Comparison of ENCODE assay signal across 8 mouse cellular contexts in the genomic region with DNA sequence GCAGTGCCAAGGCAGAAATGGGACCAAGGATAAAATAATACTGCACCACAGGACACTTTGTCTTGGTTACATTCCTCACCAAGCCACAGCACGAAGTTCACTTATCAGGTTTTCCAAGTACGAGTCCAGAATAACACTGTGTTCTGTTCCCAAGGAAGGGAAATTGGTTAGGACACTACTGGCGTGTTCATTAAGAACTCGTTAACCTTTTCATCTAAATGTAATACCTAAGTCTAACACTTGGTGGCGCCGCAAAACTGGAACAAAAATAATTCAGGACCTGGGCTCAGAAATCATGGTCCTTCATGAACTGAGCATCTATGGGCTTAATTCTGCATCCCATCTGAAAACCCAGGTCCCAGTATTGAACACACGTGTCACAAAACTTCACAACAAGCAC. TPM values are rescaled to one million over a fixed set of nuclear protein-coding genes. Genes with fewer than 3 reads are reported as not detected.
DNase-seq lines count a peak whose midpoint lies in the region; ATAC-seq and TF ChIP-seq lines count a peak whose summit lies in the region.

No protein-coding gene starts in this region.

- H3K4me3 ChIP-seq in lung, embryonic 14.5 days (ENCODE audit: low read depth, low read length), result no peak overlapping the region

- peak; percentile 76 for TF ChIP-seq CTCF in lung, embryonic 14.5 days (IDR thresholded peaks at IDR 0.05; ENCODE audit: low read depth)

- no peak overlapping the region for H3K4me2 ChIP-seq in lung, embryonic 14.5 days

- H3K36me3 ChIP-seq in lung, embryonic 14.5 days (ENCODE audit: insufficient read depth), result peaks cover 38% of the 10 kb centered on the region

- ATAC-seq in lung, embryonic 14.5 days (ENCODE audit: insufficient read depth), result no peak

- 17% methylated on average over 7 of the region's 7 CpGs for WGBS in lung, embryonic 14.5 days

- no peaks in the 10 kb centered on the region for H3K4me1 ChIP-seq in lung, embryonic 14.5 days (ENCODE audit: insufficient read depth)

- intact Hi-C loops in left cerebral cortex, postnatal 14 days (cut with DNase I), result loop anchor here (10.0 kb wide), 1 partner anchor 247 kb away; no protein-coding TSS in a partner anchor
- intact Hi-C loops in left cerebral cortex, postnatal 4 days (cut with DNase I), result no loop called here

- no peak overlapping the region for H3K9ac ChIP-seq in lung, embryonic 14.5 days

- H3K27me3 ChIP-seq in lung, embryonic 14.5 days (ENCODE audit: insufficient read depth, low read length), result no peaks in the 10 kb centered on the region

- DNase-seq in adrenal gland, postnatal 14 days, result peak; percentile 74
- DNase-seq in adrenal gland, postnatal 25 days, result no peak
- peak; percentile 79 to 85 for DNase-seq in left cerebral cortex, postnatal 14 days (ENCODE audit: low spot score in 2 of 2)
- no peak for DNase-seq in left cerebral cortex, postnatal 4 days
- DNase-seq in NIH3T3 (ENCODE audit: low read depth), result peak; percentile 91
- peak; percentile 76 for DNase-seq in embryo, embryonic 11 days
- peak; percentile 89 for DNase-seq in lung, embryonic 14.5 days
- DNase-seq in thymus, postnatal 25 days, result peak; percentile 53

- no peak overlapping the region for H3K27ac ChIP-seq in lung, embryonic 14.5 days (ENCODE audit: low read depth)

- no peaks in the 10 kb centered on the region for H3K9me3 ChIP-seq in lung, embryonic 14.5 days (ENCODE audit: low read depth, low read length)

RNA-seq across cellular contexts. Expression of a gene that starts 5.0 kb away (rescaled TPM):
- total RNA-seq in adrenal gland, postnatal 14 days (2021), result 27.8 and 29.8 TPM in 2 replicates
- total RNA-seq in adrenal gland, postnatal 25 days (2021), result 28.8 and 33.8 TPM in 2 replicates
- 10 to 100 TPM; 18.1 to 19.4 TPM for total RNA-seq in left cerebral cortex, postnatal 14 days (2021)
- 10 to 100 TPM; 25.8 to 27.1 TPM for total RNA-seq in left cerebral cortex, postnatal 4 days (2021)
- polyA plus RNA-seq in lung, embryonic 14.5 days (2014; fragmentation: Nextera tagmentation; extraction: Ambion mirVana), result 34.7 and 35.3 TPM in 2 replicates

RNA-seq across cellular contexts. Expression of a gene that starts 5.3 kb away (rescaled TPM):
- 57.5 and 68.8 TPM in 2 replicates for total RNA-seq in adrenal gland, postnatal 14 days (2021)
- total RNA-seq in adrenal gland, postnatal 25 days (2021), result 64.1 and 67.8 TPM in 2 replicates
- total RNA-seq in left cerebral cortex, postnatal 14 days (2021), result 10 to 100 TPM; 60.8 to 67.3 TPM
- 10 to 100 TPM; 60.2 to 60.8 TPM for total RNA-seq in left cerebral cortex, postnatal 4 days (2021)
- 108 and 109 TPM in 2 replicates for polyA plus RNA-seq in lung, embryonic 14.5 days (2014; fragmentation: Nextera tagmentation; extraction: Ambion mirVana)

RNA-seq across cellular contexts. Expression of a gene that starts 46.0 kb away (rescaled TPM):
- total RNA-seq in adrenal gland, postnatal 14 days (2021), result 70.5 and 103 TPM in 2 replicates
- total RNA-seq in adrenal gland, postnatal 25 days (2021), result 35.7 and 57.7 TPM in 2 replicates
- 10 to 100 TPM; 52.5 to 76.3 TPM for total RNA-seq in left cerebral cortex, postnatal 14 days (2021)
- total RNA-seq in left cerebral cortex, postnatal 4 days (2021), result 10 to 100 TPM; 50.6 to 52.2 TPM
- 3.0 and 3.5 TPM in 2 replicates for polyA plus RNA-seq in lung, embryonic 14.5 days (2014; fragmentation: Nextera tagmentation; extraction: Ambion mirVana)

Comparison
In these comparisons a context has a peak if more than half of its experiments do, and no peak if none do; other contexts are left out.
1. DNase-seq: peak in adrenal gland, postnatal 14 days (single experiment), left cerebral cortex, postnatal 14 days (2 of 2), NIH3T3 (single experiment), embryo, embryonic 11 days (single experiment), lung, embryonic 14.5 days (single experiment) and thymus, postnatal 25 days (single experiment); none in adrenal gland, postnatal 25 days (single experiment) and left cerebral cortex, postnatal 4 days (single experiment).